8 mouse cellular contexts compared by ENCODE assay signal in genomic region chr11:111064751-111065527, GRCm38 (mm10). TPM values are rescaled to one million over a fixed set of nuclear protein-coding genes. Genes with fewer than 3 reads are reported as not detected.
DNase-seq lines count a peak whose midpoint lies in the region; ATAC-seq lines count a peak whose summit lies in the region.

No protein-coding gene starts in this region.

- intact Hi-C loops in left cerebral cortex, postnatal 36 days (cut with DNase I), result loop anchor here (2.0 to 10.0 kb wide), 3 partner anchors 382 to 530 kb away; no protein-coding TSS in a partner anchor

- ATAC-seq in CD4-positive, CD25-positive, alpha-beta regulatory T cell, adult 4 months, result no peak
- peak; percentile 64 for ATAC-seq in megakaryocyte-erythroid progenitor cell, adult 5-6 weeks (replicated peaks; ENCODE audit: low FRiP score, low TSS enrichment, poor library complexity, severe bottlenecking)

- DNase-seq in CD4-positive, CD25-positive, alpha-beta regulatory T cell, adult 2 months (ENCODE audit: low read depth, low spot score), result peak; percentile 62
- DNase-seq in c-Kit-positive CD71-positive TER-119-negative erythroid progenitor cells, embryonic 14.5 days (ENCODE audit: low read depth), result peak; percentile 17
- DNase-seq in gastrocnemius, adult 18-20 months (ENCODE audit: low spot score), result peak; percentile 47
- DNase-seq in induced T-regulatory cell, adult 2 months (ENCODE audit: low read depth), result peak; percentile 45
- peak; percentile 60 to 65 for DNase-seq in left cerebral cortex, postnatal 36 days (ENCODE audit: low spot score in 2 of 2)
- peak; percentile 60 for DNase-seq in right cerebral cortex, postnatal 4 days

RNA-seq across cellular contexts. Expression of gene Kcnj2, which starts 1.0 kb away (rescaled TPM):
- not detected for polyA plus RNA-seq in CD4-positive, CD25-positive, alpha-beta regulatory T cell, adult 4 months (2017; shearing (Covaris generic))
- total RNA-seq in gastrocnemius, adult 18-20 months (2021), result 10 to 100 TPM; 22.1 to 60.6 TPM
- 10 to 100 TPM; 21.1 to 22.0 TPM for total RNA-seq in left cerebral cortex, postnatal 36 days (2021)
- not detected in 2 replicates for total RNA-seq in megakaryocyte-erythroid progenitor cell, adult 5-6 weeks (2014; fragmentation: Nextera tagmentation)
- not detected in 2 replicates for total RNA-seq in megakaryocyte-erythroid progenitor cell, adult 5-6 weeks (2017)

Comparison
In these comparisons a context has a peak if more than half of its experiments do, and no peak if none do; other contexts are left out.
1. RNA of gene Kcnj2, which starts 1.0 kb away (total RNA-seq): 22.1 to 60.6 TPM in gastrocnemius, adult 18-20 months and 21.1 to 22.0 TPM in left cerebral cortex, postnatal 36 days; not detected in megakaryocyte-erythroid progenitor cell, adult 5-6 weeks; every median in the first group is over 10 times any median in the second.
2. Peak in every context shown above with its lines, with median percentiles within 50 percentile points of each other: DNase-seq.